Mouse (Mus musculus) macrophage (primary cell): ENCODE data around the gene Nes. TPM values are rescaled to one million over a fixed set of nuclear protein-coding genes. Genes with fewer than 3 reads are reported as not detected.

ENCODE experiments used
- H3K27ac ChIP-seq: fragments of 350-480 bp; formaldehyde crosslinking; 2 replicates; pipeline ENCODE4 v1.9.0; 2021
- H3K36me3 ChIP-seq: fragments of 350-480 bp; formaldehyde crosslinking; 2 replicates; pipeline ENCODE4 v1.9.0; 2021; ENCODE audit errors: inconsistent target
- H3K4me3 ChIP-seq: fragments of 350-480 bp; formaldehyde crosslinking; 2 replicates; pipeline ENCODE4 v1.9.0; 2021; ENCODE audit errors: inconsistent target
- H3K79me2 ChIP-seq: fragments of 350-480 bp; formaldehyde crosslinking; 2 replicates; pipeline ENCODE4 v1.9.0; 2021; ENCODE audit errors: inconsistent target
- WGBS: methylation state at CpG from one replicate; pipeline ENCODE4 v1.1.7; 2026; ENCODE audit warnings: inconsistent platforms; ENCODE audit not compliant: missing documents; 5-methylcytosine and 5-hydroxymethylcytosine counted together
- polyA plus RNA-seq: library from polyadenylated mRNA; stranded (reverse); fragments of 250-400 nt; gene quantifications from 3 replicates; pipeline ENCODE4 v1.2.4, GENCODE M21; 2018; ENCODE audit warnings: inconsistent platforms

The Nes gene
- polyA plus RNA-seq, 1 experiment from 2014 or later, result 2.5 TPM

DNA sequence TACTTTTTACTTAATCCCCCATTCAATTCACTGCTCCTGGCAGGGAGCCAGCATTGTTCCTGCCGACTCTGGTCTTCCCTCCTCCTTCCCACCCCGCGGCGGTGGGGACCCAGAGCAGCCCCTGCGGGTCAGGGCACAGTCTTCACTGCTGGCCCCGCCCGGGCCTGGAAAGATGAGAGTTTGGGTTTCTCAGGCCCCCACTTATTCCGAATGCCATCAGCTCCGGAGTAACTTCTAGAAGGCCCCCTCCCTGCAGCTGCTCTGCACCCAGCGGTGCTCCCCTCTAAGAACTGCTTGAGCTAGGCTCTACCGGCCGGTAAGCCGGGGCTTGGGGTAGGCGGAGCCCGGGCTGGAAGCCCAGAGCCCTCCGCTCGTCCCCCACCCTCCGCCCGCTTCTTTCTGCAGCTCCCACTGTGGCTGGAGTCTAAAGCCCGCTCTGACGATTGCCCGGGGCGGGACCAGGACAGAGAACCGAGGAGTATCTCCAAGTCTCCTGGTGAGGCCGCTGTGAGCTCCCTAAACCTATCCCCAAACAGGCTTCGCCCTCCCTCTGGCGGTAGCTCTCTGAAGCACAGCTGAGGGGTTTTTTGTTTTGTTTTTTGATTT lies 10.2 kb upstream of the Nes start:
- H3K79me2 ChIP-seq, result no peaks in the 10 kb centered on the region
- WGBS, result under 1% methylated on average over 27 of the region's 27 CpGs
- H3K4me3 ChIP-seq, result no peak overlapping the region; the same call in 1 of the 2 replicates

DNA sequence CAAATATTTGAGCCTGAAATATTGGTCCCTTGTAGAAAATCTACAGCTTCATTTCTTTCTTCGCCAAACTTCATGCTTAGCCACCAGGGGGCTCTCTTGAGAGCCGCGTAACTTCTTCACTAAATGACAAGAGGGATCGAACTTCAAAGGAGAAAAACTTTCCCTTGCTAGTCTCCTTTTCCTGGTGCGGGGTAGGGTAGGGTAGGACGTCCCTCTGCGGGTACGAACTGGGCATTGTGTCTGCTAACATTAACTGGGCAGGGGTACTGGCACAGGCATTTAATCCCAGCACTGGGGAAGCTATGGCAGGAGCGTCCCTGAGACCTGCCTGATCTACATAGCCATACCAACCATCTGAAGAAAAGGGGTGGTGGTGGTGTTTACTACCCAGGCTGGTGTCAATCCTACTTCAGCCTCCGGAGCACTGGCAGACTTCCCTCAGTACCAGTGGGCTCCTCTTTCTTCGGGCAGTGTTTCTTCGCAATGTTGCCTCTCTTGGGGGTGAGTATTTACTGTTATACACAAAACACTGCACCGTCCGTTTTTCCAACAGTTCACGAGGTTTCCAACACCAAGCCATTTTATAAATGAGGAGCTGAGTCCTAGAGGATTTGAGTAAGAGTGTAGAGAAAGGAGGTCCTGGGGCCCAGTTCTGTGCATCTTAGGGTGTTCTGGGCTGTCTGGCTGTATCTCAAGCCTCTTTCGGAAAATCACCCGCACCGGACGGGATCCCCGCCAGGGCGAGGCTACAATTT lies 517 bp upstream of the Nes start:
- no peak overlapping the region for H3K27ac ChIP-seq
- no peaks in the 10 kb centered on the region for H3K79me2 ChIP-seq
- 6% methylated on average over 20 of the region's 21 CpGs for WGBS
- H3K36me3 ChIP-seq, result no peaks in the 10 kb centered on the region
- H3K4me3 ChIP-seq, result peak overlapping the region; percentile 1; the same call in 1 of the 2 replicates

More for the DNA sequence above, 10.2 kb upstream of the Nes start:
- Histone ChIP-seq H3K36me3 (no peaks in the 10 kb centered on the region), H3K27ac (no peak overlapping the region)

GRCm38 (mm10) chr3:87971489-87972202 lies 768 bp downstream of the Nes start:
- H3K79me2 ChIP-seq, result no peaks in the 10 kb centered on the region

GRCm38 (mm10) chr3:87972203-87972664 lies 1.4 kb downstream of the Nes start:
- 82% methylated on average over 6 of the region's 8 CpGs for WGBS
- no peaks in the 10 kb centered on the region for H3K36me3 ChIP-seq
- no peak overlapping the region for H3K27ac ChIP-seq
- H3K4me3 ChIP-seq, result no peak overlapping the region
- H3K79me2 ChIP-seq, result no peaks in the 10 kb centered on the region

More at GRCm38 (mm10) chr3:87971489-87972202, 768 bp downstream of the Nes start:
- 8% methylated on average over 55 of the region's 60 CpGs for WGBS
- Histone ChIP-seq H3K4me3 (no peak overlapping the region), H3K27ac (no peak overlapping the region), H3K36me3 (no peaks in the 10 kb centered on the region)

DNA sequence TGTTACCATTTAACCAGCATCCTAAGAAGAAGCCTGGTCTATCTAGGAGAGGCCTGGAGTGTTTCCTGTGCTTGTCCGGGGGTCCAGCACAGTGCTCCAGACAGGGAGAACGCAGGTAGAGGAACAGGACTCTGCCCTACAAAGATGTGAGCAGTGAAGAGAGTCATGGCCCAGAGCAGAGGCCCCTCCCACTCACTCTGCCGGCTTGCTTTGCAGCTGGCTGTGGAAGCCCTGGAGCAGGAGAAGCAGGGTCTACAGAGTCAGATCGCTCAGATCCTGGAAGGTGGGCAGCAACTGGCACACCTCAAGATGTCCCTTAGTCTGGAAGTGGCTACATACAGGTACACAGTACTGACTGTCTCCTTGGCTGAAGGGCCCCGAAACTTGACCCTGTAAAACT lies 1.9 kb downstream of the Nes start:
- H3K27ac ChIP-seq, result no peak overlapping the region
- H3K79me2 ChIP-seq, result no peaks in the 10 kb centered on the region
- WGBS, result 79% methylated on average over 5 of the region's 5 CpGs
- H3K4me3 ChIP-seq, result no peak overlapping the region
- H3K36me3 ChIP-seq, result no peaks in the 10 kb centered on the region

DNA sequence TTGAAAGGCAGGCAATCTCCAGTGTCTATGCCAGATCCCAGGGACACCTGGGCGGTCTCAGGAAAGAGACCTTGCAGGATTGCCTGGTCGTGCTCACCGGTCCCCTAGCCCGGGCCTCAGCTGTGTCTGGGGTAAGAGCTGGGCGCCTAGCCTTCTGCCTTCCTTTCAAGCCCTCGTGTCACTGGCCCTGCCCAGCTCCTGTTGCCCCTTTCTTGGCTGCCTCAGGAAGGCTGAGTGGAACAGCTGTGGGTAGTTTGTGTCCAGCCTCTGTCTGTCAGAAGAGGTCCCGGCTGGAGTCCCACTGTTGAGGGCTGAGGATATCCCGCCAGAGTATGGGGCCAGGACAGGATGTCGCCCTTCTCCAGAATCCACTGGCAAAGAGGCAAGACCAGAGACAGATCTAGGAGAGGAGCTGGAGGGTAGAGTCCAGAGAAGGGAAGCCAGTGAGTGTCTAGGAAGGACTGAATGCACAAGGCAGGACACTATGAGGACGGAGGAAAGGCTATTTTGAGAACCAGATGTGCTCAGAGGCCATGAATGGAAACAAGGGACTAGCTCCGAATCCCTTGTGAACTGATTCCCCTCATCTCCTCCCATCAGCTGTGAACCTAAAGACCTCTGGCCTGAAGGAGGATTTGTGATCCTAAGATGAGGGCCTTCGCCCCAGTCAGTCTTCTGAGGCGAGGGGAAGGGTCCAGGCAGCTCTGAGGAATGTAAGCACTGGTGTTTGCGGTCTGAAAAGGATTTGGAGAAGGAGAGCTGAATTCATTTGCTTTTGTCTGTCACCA lies 2.9 kb downstream of the Nes start:
- H3K36me3 ChIP-seq, result no peaks in the 10 kb centered on the region
- H3K27ac ChIP-seq, result no peak overlapping the region
- no peaks in the 10 kb centered on the region for H3K79me2 ChIP-seq
- H3K4me3 ChIP-seq, result no peak overlapping the region
- WGBS, result 90% methylated on average over 14 of the region's 14 CpGs

GRCm38 (mm10) chr3:87974381-87974987 lies 3.6 kb downstream of the Nes start:
- Histone ChIP-seq H3K79me2 (no peaks in the 10 kb centered on the region), H3K4me3 (no peak overlapping the region), H3K36me3 (no peaks in the 10 kb centered on the region), H3K27ac (no peak overlapping the region)
- WGBS, result 93% methylated on average over 12 of the region's 12 CpGs

DNA sequence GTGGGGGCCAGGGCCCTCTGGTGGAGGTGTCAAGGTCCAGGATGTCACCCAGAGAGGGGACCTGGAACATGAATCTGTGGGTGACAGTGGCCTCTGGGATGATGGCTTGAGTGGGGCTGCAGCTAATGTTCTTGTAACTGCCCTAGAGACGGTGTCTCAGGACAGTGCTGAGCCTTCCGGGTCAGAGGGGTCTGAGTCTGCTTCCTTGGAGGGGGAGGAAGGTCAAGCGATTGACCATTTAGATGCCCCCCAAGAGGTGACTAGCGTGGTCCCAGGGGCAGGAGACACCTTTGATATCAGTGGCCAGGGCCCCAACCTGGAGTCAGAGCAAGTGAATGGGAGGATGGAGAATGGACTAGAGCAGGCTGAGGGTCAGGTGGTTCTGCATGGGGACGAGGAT lies 8.6 kb downstream of the Nes start:
- H3K36me3 ChIP-seq, result no peaks in the 10 kb centered on the region
- WGBS, result 93% methylated on average over 5 of the region's 5 CpGs
- H3K27ac ChIP-seq, result no peak overlapping the region
- H3K79me2 ChIP-seq, result no peaks in the 10 kb centered on the region
- H3K4me3 ChIP-seq, result no peak overlapping the region

DNA sequence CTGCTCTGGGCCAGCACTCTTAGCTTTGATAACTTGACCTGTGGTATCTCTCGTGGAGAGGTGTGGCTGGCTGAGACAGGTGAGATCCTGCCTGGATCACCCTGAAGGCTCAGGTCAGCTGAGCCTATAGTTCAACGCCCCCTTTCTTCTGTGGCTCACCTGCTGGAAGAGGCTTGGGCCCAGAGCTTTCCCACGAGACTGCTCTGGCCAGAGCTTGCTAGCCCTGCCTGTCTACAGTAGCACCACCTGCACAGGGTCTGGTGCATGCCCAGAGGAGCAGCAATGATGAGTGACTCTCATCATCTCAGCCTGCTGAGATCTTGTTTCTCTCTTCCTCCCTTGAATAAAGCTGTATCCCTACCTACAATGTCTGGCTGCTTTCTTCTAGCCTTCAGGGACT lies 9.2 kb downstream of the Nes start:
- H3K79me2 ChIP-seq, result no peaks in the 10 kb centered on the region
- no peak overlapping the region for H3K27ac ChIP-seq
- no peak overlapping the region for H3K4me3 ChIP-seq
- no peaks in the 10 kb centered on the region for H3K36me3 ChIP-seq
- WGBS, result 77% methylated on average over 3 of the region's 3 CpGs

GRCm38 (mm10) chr3:87980728-87981127 lies 9.8 kb downstream of the Nes start:
- no peak overlapping the region for H3K27ac ChIP-seq
- H3K79me2 ChIP-seq, result no peaks in the 10 kb centered on the region
- H3K4me3 ChIP-seq, result no peak overlapping the region
- no peaks in the 10 kb centered on the region for H3K36me3 ChIP-seq
- WGBS, result 86% methylated on average over 5 of the region's 5 CpGs

- Histone ChIP-seq H3K27ac (no peak overlapping the region), H3K4me3 (no peak overlapping the region), H3K36me3 (no peaks in the 10 kb centered on the region), H3K79me2 (no peaks in the 10 kb centered on the region)
- 96% methylated on average over 6 of the region's 6 CpGs for WGBS
Observed at GRCm38 (mm10) chr3:87981214-87981760, 10.4 kb downstream of the Nes start.

DNA sequence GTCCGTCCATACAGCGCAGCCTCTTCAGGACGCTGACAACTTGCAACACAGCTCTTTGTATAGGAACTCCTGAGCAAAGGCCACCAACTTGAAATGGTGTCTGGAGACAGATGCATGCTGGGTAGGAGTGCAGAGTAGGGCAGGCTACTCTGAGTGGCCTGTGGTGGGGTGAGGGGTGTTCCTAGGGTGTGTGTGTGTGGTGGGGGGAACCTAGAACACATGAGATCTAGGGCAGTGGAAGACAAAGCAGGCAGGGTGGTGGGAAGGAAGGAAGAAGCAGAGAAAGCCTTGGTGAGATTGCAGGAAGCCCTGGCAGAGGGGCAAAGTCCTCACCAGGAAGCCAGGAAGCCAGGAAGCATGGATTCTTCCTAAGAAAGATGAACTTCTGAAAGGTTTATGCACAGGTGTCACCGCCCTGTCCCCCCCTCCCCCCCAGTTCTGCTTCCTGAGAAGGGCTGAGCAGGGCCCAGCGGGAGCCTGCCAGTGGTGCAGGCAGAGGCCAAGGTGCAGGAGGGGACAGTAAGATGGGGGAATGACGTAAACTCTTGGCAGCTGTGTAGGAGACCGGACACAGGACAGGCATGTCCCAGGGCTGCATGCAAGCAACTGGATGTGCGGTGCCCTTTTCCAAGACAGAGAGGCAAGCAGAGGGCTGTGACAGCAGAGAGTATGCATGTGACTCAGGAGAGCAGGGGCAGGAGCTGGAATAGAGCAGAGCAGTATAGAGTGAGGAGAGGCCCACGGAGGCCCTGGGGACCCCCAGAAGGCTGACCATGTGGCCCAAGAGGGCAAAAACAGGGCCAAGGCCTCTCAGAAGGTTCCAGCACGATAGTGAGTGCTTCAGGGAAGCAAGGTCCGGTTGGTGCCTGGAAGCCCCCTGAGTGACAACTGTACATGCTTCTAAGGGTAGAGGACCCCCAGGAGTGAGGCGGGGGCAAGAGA lies 11.3 kb downstream of the Nes start:
- Histone ChIP-seq H3K79me2 (no peaks in the 10 kb centered on the region), H3K27ac (peak overlapping the region; percentile 71), H3K36me3 (no peaks in the 10 kb centered on the region), H3K4me3 (no peak overlapping the region)
- WGBS, result 64% methylated on average over 12 of the region's 12 CpGs
